Mouse (Mus musculus): ENCODE data around the gene Gm20521. TPM values are rescaled to one million over a fixed set of nuclear protein-coding genes. Genes with fewer than 3 reads are reported as not detected.

Gene Gm20521
- polyA plus RNA-seq, 1 experiment from 2014 or later = 0.14 TPM

GRCm38 (mm10) chr14:54865626-54866025 lies 17.6 kb upstream of the Gm20521 start:
- Histone ChIP-seq H3K9me3 (ENCODE audit: control insufficient read depth, low read length) (no peaks in the 10 kb centered on the region), H3K27ac (ENCODE audit: low read depth, low read length) (no peak overlapping the region), H3K4me1 (ENCODE audit: control insufficient read depth, insufficient read depth, low read depth, low read length) (peaks cover 4% of the 10 kb centered on the region), H3K4me3 (ENCODE audit: low read length) (no peak overlapping the region), H3K36me3 (ENCODE audit: control insufficient read depth, insufficient read depth, low read length) (no peaks in the 10 kb centered on the region), H3K9ac (ENCODE audit: low read depth, low read length) (no peak overlapping the region), H3K4me2 (ENCODE audit: low read length) (no peak overlapping the region), H3K27me3 (replicated peaks; ENCODE audit: control insufficient read depth, insufficient read depth, low read length) (no peaks in the 10 kb centered on the region)
- 88% methylated on average over 5 of the region's 5 CpGs for WGBS
- no peak for ATAC-seq

DNA sequence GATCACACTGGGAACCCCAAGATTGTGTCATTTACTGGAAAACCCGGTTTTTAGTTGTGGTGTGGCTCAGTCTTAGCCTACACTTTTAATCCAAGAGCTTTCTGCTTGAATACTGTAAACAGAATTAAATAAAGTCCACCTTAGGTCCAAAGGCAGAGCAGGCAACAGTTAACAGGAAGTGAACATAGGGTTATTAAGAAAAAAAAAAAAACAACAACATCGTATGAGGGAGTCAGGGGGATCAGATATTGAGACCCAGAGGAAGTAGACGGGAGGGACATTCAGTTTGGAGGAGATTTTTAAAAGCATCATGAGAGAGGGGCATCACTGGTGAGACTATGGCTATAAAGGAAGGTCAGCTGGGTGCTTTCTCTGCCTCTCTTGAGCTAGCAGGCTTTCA lies 17.0 kb upstream of the Gm20521 start:
- no peaks in the 10 kb centered on the region for H3K27me3 ChIP-seq (replicated peaks; ENCODE audit: control insufficient read depth, insufficient read depth, low read length)
- no peaks in the 10 kb centered on the region for H3K9me3 ChIP-seq (ENCODE audit: control insufficient read depth, low read length)
- H3K4me1 ChIP-seq (ENCODE audit: control insufficient read depth, insufficient read depth, low read depth, low read length) = peaks cover 4% of the 10 kb centered on the region
- 61% methylated on average over 3 of the region's 3 CpGs for WGBS
- no peak for ATAC-seq
- H3K4me3 ChIP-seq (ENCODE audit: low read length) = no peak overlapping the region
- H3K4me2 ChIP-seq (ENCODE audit: low read length) = no peak overlapping the region
- no peak overlapping the region for H3K27ac ChIP-seq (ENCODE audit: low read depth, low read length)
- no peak overlapping the region for H3K9ac ChIP-seq (ENCODE audit: low read depth, low read length)
- H3K36me3 ChIP-seq (ENCODE audit: control insufficient read depth, insufficient read depth, low read length) = no peaks in the 10 kb centered on the region

DNA sequence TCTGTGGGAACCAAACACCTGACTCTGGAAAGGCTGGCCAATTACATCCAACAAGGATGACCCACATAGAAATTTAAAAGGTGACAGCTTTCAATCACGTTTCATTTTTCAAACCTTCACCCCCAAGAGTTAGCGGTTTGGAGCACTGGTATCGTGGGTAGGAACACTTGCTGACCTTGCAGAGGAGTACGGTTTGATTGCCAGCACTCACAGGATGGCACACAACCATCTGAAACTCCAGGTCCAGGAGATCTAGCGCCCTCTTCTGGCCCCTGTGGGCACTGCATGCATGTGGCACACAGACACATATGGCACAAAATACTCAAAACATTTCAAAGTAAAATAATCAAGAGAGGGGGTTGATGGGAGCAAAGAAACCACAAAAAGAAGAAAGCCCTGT lies 16.3 kb upstream of the Gm20521 start:
- ATAC-seq = no peak
- 54% methylated on average over 5 of the region's 5 CpGs for WGBS
- Histone ChIP-seq H3K9ac (ENCODE audit: low read depth, low read length) (no peak overlapping the region), H3K27ac (ENCODE audit: low read depth, low read length) (no peak overlapping the region), H3K27me3 (replicated peaks; ENCODE audit: control insufficient read depth, insufficient read depth, low read length) (no peaks in the 10 kb centered on the region), H3K4me2 (ENCODE audit: low read length) (no peak overlapping the region), H3K4me1 (ENCODE audit: control insufficient read depth, insufficient read depth, low read depth, low read length) (peaks cover 4% of the 10 kb centered on the region), H3K36me3 (ENCODE audit: control insufficient read depth, insufficient read depth, low read length) (no peaks in the 10 kb centered on the region), H3K4me3 (ENCODE audit: low read length) (no peak overlapping the region), H3K9me3 (ENCODE audit: control insufficient read depth, low read length) (no peaks in the 10 kb centered on the region)

- H3K9ac ChIP-seq (ENCODE audit: low read depth, low read length) = no peak overlapping the region
- peaks cover 4% of the 10 kb centered on the region for H3K4me1 ChIP-seq (ENCODE audit: control insufficient read depth, insufficient read depth, low read depth, low read length)
- H3K27me3 ChIP-seq (replicated peaks; ENCODE audit: control insufficient read depth, insufficient read depth, low read length) = no peaks in the 10 kb centered on the region
- no peaks in the 10 kb centered on the region for H3K9me3 ChIP-seq (ENCODE audit: control insufficient read depth, low read length)
- no peak for ATAC-seq
- H3K4me3 ChIP-seq (ENCODE audit: low read length) = no peak overlapping the region
- 92% methylated on average over 4 of the region's 4 CpGs for WGBS
- no peak overlapping the region for H3K4me2 ChIP-seq (ENCODE audit: low read length)
- no peak overlapping the region for H3K27ac ChIP-seq (ENCODE audit: low read depth, low read length)
- no peaks in the 10 kb centered on the region for H3K36me3 ChIP-seq (ENCODE audit: control insufficient read depth, insufficient read depth, low read length)
Measured at GRCm38 (mm10) chr14:54868026-54868425, 15.2 kb upstream of the Gm20521 start.

- no peak for ATAC-seq
- WGBS = 88% methylated on average over 5 of the region's 5 CpGs
- H3K27me3 ChIP-seq (replicated peaks; ENCODE audit: control insufficient read depth, insufficient read depth, low read length) = no peaks in the 10 kb centered on the region
Measured at GRCm38 (mm10) chr14:54870861-54871260, 12.4 kb upstream of the Gm20521 start, which contains the start of gene Homez. Gene Homez, minus strand, starts transcription at chr14:54870961.

GRCm38 (mm10) chr14:54874165-54874564 lies 9.1 kb upstream of the Gm20521 start:
- Histone ChIP-seq H3K4me2 (ENCODE audit: low read length) (no peak overlapping the region), H3K9me3 (ENCODE audit: control insufficient read depth, low read length) (no peaks in the 10 kb centered on the region), H3K36me3 (ENCODE audit: control insufficient read depth, insufficient read depth, low read length) (no peaks in the 10 kb centered on the region), H3K27me3 (replicated peaks; ENCODE audit: control insufficient read depth, insufficient read depth, low read length) (no peaks in the 10 kb centered on the region), H3K9ac (ENCODE audit: low read depth, low read length) (no peak overlapping the region), H3K4me3 (ENCODE audit: low read length) (no peak overlapping the region), H3K27ac (ENCODE audit: low read depth, low read length) (no peak overlapping the region), H3K4me1 (ENCODE audit: control insufficient read depth, insufficient read depth, low read depth, low read length) (peaks cover 9% of the 10 kb centered on the region)
- no peak for ATAC-seq
- 90% methylated on average over 3 of the region's 3 CpGs for WGBS

More at GRCm38 (mm10) chr14:54870861-54871260, 12.4 kb upstream of the Gm20521 start, which contains the start of gene Homez:
- Histone ChIP-seq H3K36me3 (ENCODE audit: control insufficient read depth, insufficient read depth, low read length) (no peaks in the 10 kb centered on the region), H3K9me3 (ENCODE audit: control insufficient read depth, low read length) (no peaks in the 10 kb centered on the region), H3K4me1 (ENCODE audit: control insufficient read depth, insufficient read depth, low read depth, low read length) (peaks cover 6% of the 10 kb centered on the region), H3K4me2 (ENCODE audit: low read length) (no peak within 1 kb of the TSS), H3K27ac (ENCODE audit: low read depth, low read length) (no peak within 1 kb of the TSS), H3K9ac (ENCODE audit: low read depth, low read length) (no peak within 1 kb of the TSS), H3K4me3 (ENCODE audit: low read length) (no peak within 1 kb of the TSS)

DNA sequence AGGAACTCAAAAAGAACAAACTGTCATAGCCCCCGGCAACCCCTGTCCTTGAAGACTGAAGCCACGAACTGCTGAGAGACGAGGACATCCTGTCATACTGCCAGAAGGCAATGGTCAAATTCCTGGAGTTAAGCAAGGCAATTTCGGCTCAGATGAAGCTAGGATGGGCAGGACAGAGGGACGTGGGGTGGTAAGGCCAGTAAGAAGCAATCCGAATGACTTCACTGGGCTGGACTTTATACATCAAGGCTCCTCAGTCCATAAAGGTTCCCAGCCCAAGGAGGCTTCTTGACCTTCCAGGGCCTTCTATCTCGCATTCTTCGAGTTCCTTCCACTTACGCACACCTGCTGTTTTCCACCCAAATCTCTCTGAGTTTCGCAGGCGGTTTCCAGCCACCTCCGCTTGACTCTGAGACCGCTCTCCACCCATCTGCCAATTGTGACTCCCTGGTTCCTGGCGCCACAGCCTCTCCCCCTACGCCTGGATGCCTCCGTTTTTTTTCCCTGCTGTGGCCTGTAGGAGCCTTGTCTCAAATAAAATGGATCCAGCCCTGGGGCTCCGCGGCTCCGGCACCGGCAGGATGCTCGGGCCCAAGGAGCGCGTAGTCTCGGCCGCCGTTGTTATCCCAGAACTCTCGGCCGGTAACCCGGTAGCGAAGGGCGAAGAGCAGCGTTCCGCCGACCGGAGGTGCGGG lies 7.2 kb upstream of the Gm20521 start:
- peak overlapping the region; percentile 91 for H3K4me2 ChIP-seq (ENCODE audit: low read length)
- no peaks in the 10 kb centered on the region for H3K9me3 ChIP-seq (ENCODE audit: control insufficient read depth, low read length)
- H3K27ac ChIP-seq (ENCODE audit: low read depth, low read length) = peak overlapping the region; percentile 96
- peaks cover 9% of the 10 kb centered on the region for H3K4me1 ChIP-seq (ENCODE audit: control insufficient read depth, insufficient read depth, low read depth, low read length)
- peak overlapping the region; percentile 97 for H3K9ac ChIP-seq (ENCODE audit: low read depth, low read length)
- no peaks in the 10 kb centered on the region for H3K36me3 ChIP-seq (ENCODE audit: control insufficient read depth, insufficient read depth, low read length)
- ATAC-seq = peak; percentile 56
- peak overlapping the region; percentile 83 for H3K4me3 ChIP-seq (ENCODE audit: low read length)
- H3K27me3 ChIP-seq (replicated peaks; ENCODE audit: control insufficient read depth, insufficient read depth, low read length) = no peaks in the 10 kb centered on the region
- WGBS = 2% methylated on average over 36 of the region's 36 CpGs

DNA sequence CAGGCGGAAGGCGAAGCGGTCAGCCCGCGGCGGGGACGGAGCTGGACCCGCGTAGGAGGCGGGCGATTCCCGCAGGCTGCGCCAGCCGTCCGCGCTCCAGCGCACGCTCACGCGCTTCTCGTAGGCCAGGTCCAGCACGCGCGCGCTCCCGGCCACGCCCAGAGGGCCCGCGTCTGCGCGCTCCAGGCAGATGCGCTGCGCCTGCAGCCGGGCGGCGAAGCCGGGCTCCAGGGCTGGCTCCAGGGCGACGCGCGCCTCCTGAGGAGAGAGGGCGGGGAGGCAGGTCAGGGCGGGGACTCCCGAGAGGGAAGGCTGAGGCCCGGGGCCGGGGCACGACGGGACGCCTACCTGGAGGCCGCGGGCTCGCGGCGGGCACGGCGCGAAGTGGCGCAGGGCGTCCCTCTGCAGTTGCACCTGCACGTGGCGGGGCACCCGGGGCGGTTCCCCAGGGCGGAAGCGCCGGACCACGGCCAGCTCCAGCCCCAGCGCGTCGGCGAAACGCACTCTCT lies 6.6 kb upstream of the Gm20521 start:
- no peaks in the 10 kb centered on the region for H3K27me3 ChIP-seq (replicated peaks; ENCODE audit: control insufficient read depth, insufficient read depth, low read length)
- H3K9ac ChIP-seq (ENCODE audit: low read depth, low read length) = peak overlapping the region; percentile 97
- H3K9me3 ChIP-seq (ENCODE audit: control insufficient read depth, low read length) = no peaks in the 10 kb centered on the region
- WGBS = 0% methylated on average over 55 of the region's 72 CpGs
- peak; percentile 89 for ATAC-seq
- H3K4me1 ChIP-seq (ENCODE audit: control insufficient read depth, insufficient read depth, low read depth, low read length) = peaks cover 9% of the 10 kb centered on the region
- H3K36me3 ChIP-seq (ENCODE audit: control insufficient read depth, insufficient read depth, low read length) = no peaks in the 10 kb centered on the region
- peak overlapping the region; percentile 91 for H3K4me2 ChIP-seq (ENCODE audit: low read length)
- H3K27ac ChIP-seq (ENCODE audit: low read depth, low read length) = peak overlapping the region; percentile 96
- H3K4me3 ChIP-seq (ENCODE audit: low read length) = peak overlapping the region; percentile 83

DNA sequence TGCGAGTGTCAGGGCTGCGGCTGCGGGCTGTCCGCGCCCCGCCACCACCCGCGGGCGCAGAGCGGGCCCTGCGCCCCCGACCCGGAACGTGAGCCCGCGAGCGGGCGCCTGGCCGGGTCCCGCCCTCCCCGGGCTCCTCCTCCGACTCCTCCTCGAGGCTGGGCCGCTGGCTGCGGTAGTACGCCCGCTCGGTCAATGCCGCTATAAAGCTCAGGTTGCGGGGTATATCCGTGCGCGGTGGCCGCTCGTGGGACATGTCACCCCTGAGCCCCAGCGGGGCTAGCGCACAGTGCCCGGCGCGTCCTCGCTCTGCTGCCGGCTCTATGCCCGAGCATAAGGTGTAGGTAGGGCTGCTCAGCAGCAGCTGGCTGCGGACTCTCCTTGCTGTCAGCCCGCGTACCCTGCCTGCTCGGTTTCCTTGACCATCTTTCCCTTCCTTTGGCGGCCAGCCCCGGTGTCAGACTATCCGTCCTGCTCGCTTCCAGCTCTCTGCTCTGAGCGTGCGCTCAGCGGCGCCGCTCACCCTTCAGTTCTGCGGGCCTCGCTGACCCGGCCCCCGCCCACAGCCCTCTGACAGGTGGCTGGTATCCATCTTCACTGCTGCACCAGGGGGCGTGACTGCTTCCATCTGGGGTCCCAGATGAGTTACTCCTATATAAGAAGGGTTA lies 6.1 kb upstream of the Gm20521 start, which contains the start of gene Ppp1r3e:
TSS of gene Ppp1r3e (minus strand) at position 503 of the 668 bp plus-strand sequence.
- H3K27me3 ChIP-seq (replicated peaks; ENCODE audit: control insufficient read depth, insufficient read depth, low read length) = no peaks in the 10 kb centered on the region
- ATAC-seq = peak; percentile 84
- no peaks in the 10 kb centered on the region for H3K9me3 ChIP-seq (ENCODE audit: control insufficient read depth, low read length)
- H3K27ac ChIP-seq (ENCODE audit: low read depth, low read length) = peak within 1 kb of the TSS; percentile 96
- H3K9ac ChIP-seq (ENCODE audit: low read depth, low read length) = peak within 1 kb of the TSS; percentile 97
- peak within 1 kb of the TSS; percentile 83 for H3K4me3 ChIP-seq (ENCODE audit: low read length)
- H3K36me3 ChIP-seq (ENCODE audit: control insufficient read depth, insufficient read depth, low read length) = no peaks in the 10 kb centered on the region
- peak within 1 kb of the TSS; percentile 91 for H3K4me2 ChIP-seq (ENCODE audit: low read length)
- under 1% methylated on average over 51 of the region's 61 CpGs for WGBS
- H3K4me1 ChIP-seq (ENCODE audit: control insufficient read depth, insufficient read depth, low read depth, low read length) = peaks cover 9% of the 10 kb centered on the region

Measured in hindbrain, embryonic 16.5 days (tissue).